Mouse (Mus musculus): Measurements from ENCODE around the gene Hist2h3c2. TPM values are rescaled to one million over a fixed set of nuclear protein-coding genes. Genes with fewer than 3 reads are reported as not detected.
A peak's percentile ranks its signal among the peaks of the same experiment; 100 is the strongest.

Hist2h3c2 gene
- polyA plus RNA-seq, 1 experiment from 2014 or later, result 2.8 TPM

GRCm38 (mm10) chr3:96267541-96267940, 28.6 kb upstream of the Hist2h3c2 start:
- Histone ChIP-seq H3K27me3 (ENCODE audit: control insufficient read depth, insufficient read depth, low read length) (no peaks in the 10 kb centered on the region), H3K4me1 (replicated peaks; ENCODE audit: control insufficient read depth, insufficient read depth) (no peaks in the 10 kb centered on the region), H3K9me3 (ENCODE audit: control insufficient read depth, low read length) (no peaks in the 10 kb centered on the region), H3K4me2 (replicated peaks; ENCODE audit: low read depth) (no peak overlapping the region; the same call in 1 of the 2 replicates), H3K4me3 (ENCODE audit: low read depth, low read length) (no peak overlapping the region), H3K27ac (replicated peaks) (peak overlapping the region; percentile 83; the same call in 1 of the 2 replicates), H3K9ac (ENCODE audit: low read length) (no peak overlapping the region), H3K36me3 (ENCODE audit: control insufficient read depth, insufficient read depth, low read length) (no peaks in the 10 kb centered on the region)
- ATAC-seq (ENCODE audit: low FRiP score, low TSS enrichment), result no peak
- DNase-seq (ENCODE audit: low spot score), result no peak
- TF ChIP-seq CTCF (IDR thresholded peaks at IDR 0.05; ENCODE audit: low read depth), result no peak
- TF ChIP-seq EP300 (optimal IDR thresholded peaks at IDR 0.05), result no peak
- WGBS, result 61% methylated on average over 4 of the region's 4 CpGs

GRCm38 (mm10) chr3:96266132-96266710, 27.3 kb upstream of the Hist2h3c2 start:
- H3K9me3 ChIP-seq (ENCODE audit: control insufficient read depth, low read length), result no peaks in the 10 kb centered on the region
- 0 out of 2 replicates have a peak, but pooled peaks cover 2% of the 10 kb centered on the region for H3K4me1 ChIP-seq (replicated peaks; ENCODE audit: control insufficient read depth, insufficient read depth)
- no peak overlapping the region for H3K4me2 ChIP-seq (replicated peaks; ENCODE audit: low read depth)
- DNase-seq (ENCODE audit: low spot score), result no peak
- no peak for TF ChIP-seq EP300 (optimal IDR thresholded peaks at IDR 0.05)
- no peak for TF ChIP-seq CTCF (IDR thresholded peaks at IDR 0.05; ENCODE audit: low read depth)
- H3K4me3 ChIP-seq (ENCODE audit: low read depth, low read length), result no peak overlapping the region
- WGBS, result 84% methylated on average over 8 of the region's 8 CpGs
- no peak for ATAC-seq (ENCODE audit: low FRiP score, low TSS enrichment)
- no peak overlapping the region for H3K9ac ChIP-seq (ENCODE audit: low read length)
- no peaks in the 10 kb centered on the region for H3K36me3 ChIP-seq (ENCODE audit: control insufficient read depth, insufficient read depth, low read length)
- no peak overlapping the region for H3K27ac ChIP-seq (replicated peaks)
- no peaks in the 10 kb centered on the region for H3K27me3 ChIP-seq (ENCODE audit: control insufficient read depth, insufficient read depth, low read length)

DNA sequence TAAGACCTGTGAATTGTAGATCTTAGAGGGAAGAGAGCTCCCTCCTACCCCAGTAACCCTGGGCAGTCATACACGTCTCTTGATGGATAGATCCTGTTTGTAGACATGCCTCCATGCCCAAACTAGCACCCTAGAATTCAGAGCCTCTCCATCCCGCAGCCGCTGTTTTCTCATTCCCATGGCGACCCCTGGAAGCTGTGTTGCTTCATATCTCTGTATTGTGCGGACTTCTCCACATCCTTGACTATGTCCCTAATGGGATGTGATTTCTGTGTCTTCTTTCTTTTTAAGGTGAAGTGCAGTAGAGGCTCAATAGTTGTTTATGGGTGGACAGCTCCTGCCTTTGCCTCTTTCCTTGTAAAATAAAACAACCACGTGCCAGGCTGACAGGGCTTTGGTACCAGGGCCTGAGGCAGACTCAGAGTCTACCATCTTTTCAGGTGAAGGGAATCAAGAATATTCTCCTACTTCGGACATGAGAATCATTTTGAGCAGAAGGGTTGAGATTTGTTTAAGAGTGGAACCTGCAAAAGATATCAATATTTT, 25.6 kb upstream of the Hist2h3c2 start:
- ATAC-seq (ENCODE audit: low FRiP score, low TSS enrichment) (no peak), DNase-seq (ENCODE audit: low spot score) (no peak)
- Histone ChIP-seq H3K36me3 (ENCODE audit: control insufficient read depth, insufficient read depth, low read length) (no peaks in the 10 kb centered on the region), H3K4me3 (ENCODE audit: low read depth, low read length) (peak overlapping the region; percentile 65; the same call in 1 of the 2 replicates), H3K4me2 (replicated peaks; ENCODE audit: low read depth) (peak overlapping the region; percentile 65), H3K9me3 (ENCODE audit: control insufficient read depth, low read length) (no peaks in the 10 kb centered on the region), H3K27me3 (ENCODE audit: control insufficient read depth, insufficient read depth, low read length) (no peaks in the 10 kb centered on the region), H3K27ac (replicated peaks) (peak overlapping the region; percentile 98), H3K9ac (ENCODE audit: low read length) (peak overlapping the region; percentile 73), H3K4me1 (replicated peaks; ENCODE audit: control insufficient read depth, insufficient read depth) (0 out of 2 replicates have a peak, but pooled peaks cover 2% of the 10 kb centered on the region)
- no peak for TF ChIP-seq CTCF (IDR thresholded peaks at IDR 0.05; ENCODE audit: low read depth)
- no peak for TF ChIP-seq EP300 (optimal IDR thresholded peaks at IDR 0.05)
- WGBS, result 68% methylated on average over 7 of the region's 7 CpGs

GRCm38 (mm10) chr3:96263558-96264403, 24.9 kb upstream of the Hist2h3c2 start:
- DNase-seq (ENCODE audit: low spot score) (peak; percentile 66), ATAC-seq (ENCODE audit: low FRiP score, low TSS enrichment) (peak; percentile 42)
- H3K9me3 ChIP-seq (ENCODE audit: control insufficient read depth, low read length), result no peaks in the 10 kb centered on the region
- H3K9ac ChIP-seq (ENCODE audit: low read length), result peak overlapping the region; percentile 73
- H3K36me3 ChIP-seq (ENCODE audit: control insufficient read depth, insufficient read depth, low read length), result no peaks in the 10 kb centered on the region
- peak overlapping the region; percentile 98 for H3K27ac ChIP-seq (replicated peaks)
- H3K4me2 ChIP-seq (replicated peaks; ENCODE audit: low read depth), result peak overlapping the region; percentile 65
- no peaks in the 10 kb centered on the region for H3K27me3 ChIP-seq (ENCODE audit: control insufficient read depth, insufficient read depth, low read length)
- H3K4me1 ChIP-seq (replicated peaks; ENCODE audit: control insufficient read depth, insufficient read depth), result 0 out of 2 replicates have a peak, but pooled peaks cover 2% of the 10 kb centered on the region
- peak overlapping the region; percentile 65 for H3K4me3 ChIP-seq (ENCODE audit: low read depth, low read length)
- WGBS, result 3% methylated on average over 27 of the region's 27 CpGs
- TF ChIP-seq CTCF (IDR thresholded peaks at IDR 0.05; ENCODE audit: low read depth) (no peak), EP300 (optimal IDR thresholded peaks at IDR 0.05) (peak; percentile 83)

DNA sequence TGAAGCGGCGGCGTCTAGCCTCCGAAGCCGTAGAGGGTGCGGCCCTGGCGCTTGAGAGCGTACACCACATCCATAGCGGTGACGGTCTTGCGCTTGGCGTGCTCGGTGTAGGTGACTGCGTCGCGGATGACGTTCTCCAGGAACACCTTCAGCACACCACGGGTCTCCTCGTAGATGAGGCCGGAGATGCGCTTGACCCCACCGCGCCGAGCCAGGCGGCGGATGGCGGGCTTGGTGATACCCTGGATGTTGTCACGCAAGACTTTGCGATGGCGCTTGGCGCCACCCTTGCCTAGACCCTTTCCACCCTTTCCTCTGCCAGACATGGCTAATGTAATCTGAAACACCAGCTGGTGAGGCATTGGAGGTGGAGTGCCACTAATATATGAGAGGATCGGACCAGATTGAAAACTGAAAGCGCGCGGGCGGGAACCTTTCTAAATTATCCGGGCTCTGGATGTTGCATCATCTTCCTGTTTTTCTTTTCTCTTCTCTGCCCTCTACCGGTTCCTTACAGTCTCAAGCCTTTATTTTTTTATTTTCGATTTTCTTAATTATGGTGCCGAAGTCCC, 24.1 kb upstream of the Hist2h3c2 start, which contains the start of gene Hist2h4:
TSS of gene Hist2h4 (minus strand) at position 333 of the 572 bp plus-strand sequence.
- Histone ChIP-seq H3K27me3 (ENCODE audit: control insufficient read depth, insufficient read depth, low read length) (no peaks in the 10 kb centered on the region), H3K4me3 (ENCODE audit: low read depth, low read length) (peak within 1 kb of the TSS; percentile 65), H3K36me3 (ENCODE audit: control insufficient read depth, insufficient read depth, low read length) (no peaks in the 10 kb centered on the region), H3K4me1 (replicated peaks; ENCODE audit: control insufficient read depth, insufficient read depth) (0 out of 2 replicates have a peak, but pooled peaks cover 2% of the 10 kb centered on the region), H3K27ac (replicated peaks) (peak within 1 kb of the TSS; percentile 98), H3K9me3 (ENCODE audit: control insufficient read depth, low read length) (no peaks in the 10 kb centered on the region), H3K9ac (ENCODE audit: low read length) (peak within 1 kb of the TSS; percentile 83), H3K4me2 (replicated peaks; ENCODE audit: low read depth) (peak within 1 kb of the TSS; percentile 65)
- DNase-seq (ENCODE audit: low spot score) (peak; percentile 94), ATAC-seq (ENCODE audit: low FRiP score, low TSS enrichment) (peak; percentile 88)
- TF ChIP-seq EP300 (optimal IDR thresholded peaks at IDR 0.05) (peak; percentile 97), CTCF (IDR thresholded peaks at IDR 0.05; ENCODE audit: low read depth) (peak; percentile 73)
- under 1% methylated on average over 40 of the region's 40 CpGs for WGBS

All from stomach, postnatal 0 days (tissue).